ENCODE assay signal across 30 mouse cellular contexts in the genomic region with DNA sequence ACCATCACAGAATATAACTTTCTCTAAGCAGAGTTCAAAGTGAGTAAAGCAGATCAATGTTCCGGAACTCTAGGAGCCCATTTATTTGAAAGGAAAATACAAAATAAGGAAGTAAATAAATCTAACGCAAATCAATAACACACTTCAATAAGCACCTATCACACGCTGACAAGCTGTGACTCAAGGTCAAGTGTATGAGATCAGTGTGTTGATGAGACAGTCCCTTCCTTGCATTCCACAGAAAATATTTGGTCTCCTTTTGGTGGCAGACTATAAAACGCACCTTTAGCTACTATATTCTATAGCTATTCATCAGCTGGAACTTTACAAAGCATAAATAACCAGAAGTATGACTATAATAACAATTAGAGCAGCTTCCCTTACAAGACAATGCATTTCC.
"Had no signal": no experiment of that assay in that cellular context is flagged by ENCODE, and none has a peak within 500 bp of the region (broad histone marks: within the 10 kb centered on the region; RNA-seq: fewer than 3 reads in every experiment).

No protein-coding gene starts in this region.

- H3K27me3 ChIP-seq: limb, embryonic 12.5 days; limb, embryonic 13.5 days; limb, embryonic 15.5 days; liver, embryonic 12.5 days; liver, embryonic 13.5 days; liver, embryonic 15.5 days; lung, embryonic 15.5 days; megakaryocyte, embryonic 14.5 days had no signal

- H3K9me3 ChIP-seq: limb, embryonic 10.5 days; limb, embryonic 12.5 days; limb, embryonic 13.5 days; limb, embryonic 15.5 days; liver, embryonic 12.5 days; liver, embryonic 13.5 days; liver, embryonic 15.5 days; lung, embryonic 15.5 days; megakaryocyte, embryonic 14.5 days; midbrain, embryonic 10.5 days; midbrain, embryonic 12.5 days; midbrain, embryonic 13.5 days; midbrain, embryonic 15.5 days; neural tube, embryonic 12.5 days had no signal

- H3K27ac ChIP-seq: left cerebral cortex, adult 2 months; limb, embryonic 10.5 days; limb, embryonic 12.5 days; limb, embryonic 13.5 days; limb, embryonic 15.5 days; liver, embryonic 12.5 days; liver, embryonic 13.5 days; liver, embryonic 14.5 days; liver, embryonic 15.5 days; lung, embryonic 15.5 days; macrophage; midbrain, embryonic 10.5 days; midbrain, embryonic 12.5 days; midbrain, embryonic 13.5 days; midbrain, embryonic 15.5 days; neural tube, embryonic 12.5 days had no signal

- H3K4me3 ChIP-seq: left cerebral cortex, adult 2 months; limb, embryonic 10.5 days; limb, embryonic 12.5 days; limb, embryonic 13.5 days; limb, embryonic 15.5 days; liver, embryonic 12.5 days; liver, embryonic 13.5 days; liver, embryonic 15.5 days; lung, embryonic 15.5 days; megakaryocyte, embryonic 14.5 days; midbrain, embryonic 10.5 days; midbrain, embryonic 12.5 days; midbrain, embryonic 13.5 days; midbrain, embryonic 15.5 days; myocyte; neural tube, embryonic 12.5 days had no signal

- H3K4me1 ChIP-seq: limb, embryonic 10.5 days; limb, embryonic 12.5 days; limb, embryonic 13.5 days; limb, embryonic 15.5 days; liver, embryonic 12.5 days; liver, embryonic 13.5 days; liver, embryonic 15.5 days; lung, embryonic 15.5 days; megakaryocyte, embryonic 14.5 days; midbrain, embryonic 12.5 days; midbrain, embryonic 15.5 days; neural tube, embryonic 12.5 days had no signal

- ATAC-seq: liver, embryonic 12.5 days; liver, postnatal 0 days; lung, postnatal 0 days; midbrain, embryonic 15.5 days had no signal

- H3K9ac ChIP-seq: limb, embryonic 12.5 days; limb, embryonic 13.5 days; limb, embryonic 15.5 days; liver, embryonic 12.5 days; liver, embryonic 13.5 days; liver, embryonic 14.5 days; liver, embryonic 15.5 days; liver, postnatal 0 days; lung, embryonic 14.5 days; lung, embryonic 15.5 days; midbrain, embryonic 12.5 days; midbrain, embryonic 13.5 days; midbrain, embryonic 15.5 days; neural tube, embryonic 12.5 days had no signal

- DNase-seq: left cerebral cortex, postnatal 4 days; liver; liver, embryonic 13.5 days; liver, postnatal 0 days; lung, adult 18-20 months; lung, adult 2 months; lung, embryonic 14.5 days; lung, postnatal 10 days; lung, postnatal 14 days; lung, postnatal 36 days; lung, postnatal 4 days had no signal

- H3K4me2 ChIP-seq: limb, embryonic 12.5 days; limb, embryonic 13.5 days; limb, embryonic 15.5 days; liver, embryonic 11.5 days; liver, embryonic 12.5 days; liver, embryonic 13.5 days; liver, embryonic 15.5 days; lung, embryonic 14.5 days; lung, embryonic 15.5 days; midbrain, embryonic 12.5 days; midbrain, embryonic 13.5 days; midbrain, embryonic 15.5 days; neural tube, embryonic 12.5 days had no signal

- H3K36me3 ChIP-seq: limb, embryonic 10.5 days; limb, embryonic 12.5 days; limb, embryonic 13.5 days; limb, embryonic 15.5 days; liver, embryonic 12.5 days; liver, embryonic 13.5 days; liver, embryonic 15.5 days; lung, embryonic 15.5 days; midbrain, embryonic 10.5 days; midbrain, embryonic 12.5 days; midbrain, embryonic 13.5 days; midbrain, embryonic 15.5 days; neural tube, embryonic 12.5 days had no signal
